Mouse (Mus musculus): Measurements from ENCODE around the gene Pgam5. TPM values are rescaled to one million over a fixed set of nuclear protein-coding genes. Genes with fewer than 3 reads are reported as not detected.

Pgam5 gene
- polyA plus RNA-seq, 1 experiment from 2014 or later: 52.9 TPM

- ATAC-seq (ENCODE audit: low read depth): no peak
- Histone ChIP-seq H3K4me3 (ENCODE audit: low read length) (no peak overlapping the region), H3K27ac (ENCODE audit: low read length) (no peak overlapping the region), H3K4me2 (ENCODE audit: low read depth, low read length) (no peak overlapping the region), H3K4me1 (replicated peaks; ENCODE audit: control insufficient read depth, insufficient read depth, low read length) (peaks cover 6% of the 10 kb centered on the region), H3K36me3 (ENCODE audit: control insufficient read depth, insufficient read depth, low read length) (peaks cover 13% of the 10 kb centered on the region), H3K27me3 (ENCODE audit: control insufficient read depth, insufficient read depth, low read depth, low read length) (no peaks in the 10 kb centered on the region), H3K9me3 (ENCODE audit: control insufficient read depth, low read length) (no peaks in the 10 kb centered on the region), H3K9ac (ENCODE audit: low read length) (no peak overlapping the region)
- 79% methylated on average over 4 of the region's 4 CpGs for WGBS
These were observed 2.8 kb downstream of the Pgam5 start for GRCm38 (mm10) chr5:110266941-110267340.

GRCm38 (mm10) chr5:110244091-110244490, 25.6 kb downstream of the Pgam5 start:
- no peak overlapping the region for H3K4me3 ChIP-seq (ENCODE audit: low read length)
- no peaks in the 10 kb centered on the region for H3K4me1 ChIP-seq (replicated peaks; ENCODE audit: control insufficient read depth, insufficient read depth, low read length)
- no peaks in the 10 kb centered on the region for H3K27me3 ChIP-seq (ENCODE audit: control insufficient read depth, insufficient read depth, low read depth, low read length)
- peaks cover 46% of the 10 kb centered on the region for H3K36me3 ChIP-seq (ENCODE audit: control insufficient read depth, insufficient read depth, low read length)
- ATAC-seq (ENCODE audit: low read depth): no peak
- 70% methylated on average over 2 of the region's 2 CpGs for WGBS
- H3K27ac ChIP-seq (ENCODE audit: low read length): no peak overlapping the region
- no peak overlapping the region for H3K4me2 ChIP-seq (ENCODE audit: low read depth, low read length)
- no peaks in the 10 kb centered on the region for H3K9me3 ChIP-seq (ENCODE audit: control insufficient read depth, low read length)
- H3K9ac ChIP-seq (ENCODE audit: low read length): no peak overlapping the region

GRCm38 (mm10) chr5:110232346-110232745, 37.4 kb downstream of the Pgam5 start:
- no peak for ATAC-seq (ENCODE audit: low read depth)
- no peaks in the 10 kb centered on the region for H3K27me3 ChIP-seq (ENCODE audit: control insufficient read depth, insufficient read depth, low read depth, low read length)
- 66% methylated on average over 6 of the region's 6 CpGs for WGBS
- H3K9ac ChIP-seq (ENCODE audit: low read length): no peak overlapping the region
- peaks cover 19% of the 10 kb centered on the region for H3K36me3 ChIP-seq (ENCODE audit: control insufficient read depth, insufficient read depth, low read length)
- H3K4me3 ChIP-seq (ENCODE audit: low read length): no peak overlapping the region
- H3K4me1 ChIP-seq (replicated peaks; ENCODE audit: control insufficient read depth, insufficient read depth, low read length): peaks cover 15% of the 10 kb centered on the region
- H3K9me3 ChIP-seq (ENCODE audit: control insufficient read depth, low read length): no peaks in the 10 kb centered on the region
- H3K27ac ChIP-seq (ENCODE audit: low read length): no peak overlapping the region
- H3K4me2 ChIP-seq (ENCODE audit: low read depth, low read length): peak overlapping the region; percentile 74; the same call in 1 of the 2 replicates

- peaks cover 17% of the 10 kb centered on the region for H3K36me3 ChIP-seq (ENCODE audit: control insufficient read depth, insufficient read depth, low read length)
- H3K9ac ChIP-seq (ENCODE audit: low read length): peak overlapping the region; percentile 90
- 34% methylated on average over 13 of the region's 13 CpGs for WGBS
- H3K27ac ChIP-seq (ENCODE audit: low read length): no peak overlapping the region
- peaks cover 15% of the 10 kb centered on the region for H3K4me1 ChIP-seq (replicated peaks; ENCODE audit: control insufficient read depth, insufficient read depth, low read length)
- peak overlapping the region; percentile 74 for H3K4me2 ChIP-seq (ENCODE audit: low read depth, low read length)
- no peaks in the 10 kb centered on the region for H3K9me3 ChIP-seq (ENCODE audit: control insufficient read depth, low read length)
- H3K4me3 ChIP-seq (ENCODE audit: low read length): peak overlapping the region; percentile 98
- ATAC-seq (ENCODE audit: low read depth): no peak
- no peaks in the 10 kb centered on the region for H3K27me3 ChIP-seq (ENCODE audit: control insufficient read depth, insufficient read depth, low read depth, low read length)
These were observed 38.1 kb downstream of the Pgam5 start for GRCm38 (mm10) chr5:110231638-110232037.

- Histone ChIP-seq H3K4me3 (ENCODE audit: low read length) (peak within 1 kb of the TSS; percentile 98), H3K9ac (ENCODE audit: low read length) (peak within 1 kb of the TSS; percentile 90), H3K27me3 (ENCODE audit: control insufficient read depth, insufficient read depth, low read depth, low read length) (no peaks in the 10 kb centered on the region), H3K4me1 (replicated peaks; ENCODE audit: control insufficient read depth, insufficient read depth, low read length) (peaks cover 15% of the 10 kb centered on the region), H3K36me3 (ENCODE audit: control insufficient read depth, insufficient read depth, low read length) (peaks cover 11% of the 10 kb centered on the region), H3K9me3 (ENCODE audit: control insufficient read depth, low read length) (no peaks in the 10 kb centered on the region), H3K4me2 (ENCODE audit: low read depth, low read length) (peak within 1 kb of the TSS; percentile 74), H3K27ac (ENCODE audit: low read length) (peak within 1 kb of the TSS; percentile 96)
- under 1% methylated on average over 55 of the region's 81 CpGs for WGBS
- ATAC-seq (ENCODE audit: low read depth): peak; percentile 97
These were observed 38.8 kb downstream of the Pgam5 start, which contains the start of gene Ankle2 for GRCm38 (mm10) chr5:110230780-110231461. Gene Ankle2 (plus strand): TSS chr5:110231004.

GRCm38 (mm10) chr5:110230401-110230779, 39.3 kb downstream of the Pgam5 start:
- peak overlapping the region; percentile 52 for H3K4me2 ChIP-seq (ENCODE audit: low read depth, low read length)
- H3K4me3 ChIP-seq (ENCODE audit: low read length): peak overlapping the region; percentile 98
- 5% methylated on average over 8 of the region's 8 CpGs for WGBS
- peak overlapping the region; percentile 96 for H3K27ac ChIP-seq (ENCODE audit: low read length)
- no peaks in the 10 kb centered on the region for H3K9me3 ChIP-seq (ENCODE audit: control insufficient read depth, low read length)
- H3K36me3 ChIP-seq (ENCODE audit: control insufficient read depth, insufficient read depth, low read length): peaks cover 11% of the 10 kb centered on the region
- H3K9ac ChIP-seq (ENCODE audit: low read length): peak overlapping the region; percentile 90
- no peak for ATAC-seq (ENCODE audit: low read depth)
- no peaks in the 10 kb centered on the region for H3K27me3 ChIP-seq (ENCODE audit: control insufficient read depth, insufficient read depth, low read depth, low read length)
- peaks cover 15% of the 10 kb centered on the region for H3K4me1 ChIP-seq (replicated peaks; ENCODE audit: control insufficient read depth, insufficient read depth, low read length)

- Histone ChIP-seq H3K4me3 (ENCODE audit: low read length) (no peak overlapping the region), H3K4me2 (ENCODE audit: low read depth, low read length) (no peak overlapping the region), H3K27me3 (ENCODE audit: control insufficient read depth, insufficient read depth, low read depth, low read length) (no peaks in the 10 kb centered on the region), H3K4me1 (replicated peaks; ENCODE audit: control insufficient read depth, insufficient read depth, low read length) (peaks cover 12% of the 10 kb centered on the region), H3K27ac (ENCODE audit: low read length) (no peak overlapping the region), H3K9me3 (ENCODE audit: control insufficient read depth, low read length) (no peaks in the 10 kb centered on the region), H3K9ac (ENCODE audit: low read length) (no peak overlapping the region), H3K36me3 (ENCODE audit: control insufficient read depth, insufficient read depth, low read length) (peaks cover 19% of the 10 kb centered on the region)
- WGBS: 37% methylated on average over 1 of the region's 1 CpGs
- no peak for ATAC-seq (ENCODE audit: low read depth)
These were observed 42.3 kb downstream of the Pgam5 start for GRCm38 (mm10) chr5:110227336-110227883.

GRCm38 (mm10) chr5:110225056-110225455, 44.7 kb downstream of the Pgam5 start:
- Histone ChIP-seq H3K27ac (ENCODE audit: low read length) (no peak overlapping the region), H3K4me2 (ENCODE audit: low read depth, low read length) (no peak overlapping the region), H3K4me1 (replicated peaks; ENCODE audit: control insufficient read depth, insufficient read depth, low read length) (peaks cover under 1% of the 10 kb centered on the region), H3K9ac (ENCODE audit: low read length) (no peak overlapping the region), H3K27me3 (ENCODE audit: control insufficient read depth, insufficient read depth, low read depth, low read length) (no peaks in the 10 kb centered on the region), H3K4me3 (ENCODE audit: low read length) (no peak overlapping the region), H3K36me3 (ENCODE audit: control insufficient read depth, insufficient read depth, low read length) (peaks cover 36% of the 10 kb centered on the region), H3K9me3 (ENCODE audit: control insufficient read depth, low read length) (no peaks in the 10 kb centered on the region)
- WGBS: 92% methylated on average over 3 of the region's 3 CpGs
- ATAC-seq (ENCODE audit: low read depth): no peak

GRCm38 (mm10) chr5:110222757-110223156, 47.0 kb downstream of the Pgam5 start:
- H3K36me3 ChIP-seq (ENCODE audit: control insufficient read depth, insufficient read depth, low read length): peaks cover 40% of the 10 kb centered on the region
- no peak overlapping the region for H3K4me2 ChIP-seq (ENCODE audit: low read depth, low read length)
- no peak overlapping the region for H3K27ac ChIP-seq (ENCODE audit: low read length)
- H3K9ac ChIP-seq (ENCODE audit: low read length): no peak overlapping the region
- 85% methylated on average over 6 of the region's 6 CpGs for WGBS
- no peak for ATAC-seq (ENCODE audit: low read depth)
- H3K4me1 ChIP-seq (replicated peaks; ENCODE audit: control insufficient read depth, insufficient read depth, low read length): no peaks in the 10 kb centered on the region
- no peak overlapping the region for H3K4me3 ChIP-seq (ENCODE audit: low read length)
- H3K27me3 ChIP-seq (ENCODE audit: control insufficient read depth, insufficient read depth, low read depth, low read length): no peaks in the 10 kb centered on the region
- H3K9me3 ChIP-seq (ENCODE audit: control insufficient read depth, low read length): no peaks in the 10 kb centered on the region

All from lung, embryonic 16.5 days (tissue).